Mouse (Mus musculus) CH12.LX (cell line): ENCODE measurements around the gene Krt17. TPM values are rescaled to one million over a fixed set of nuclear protein-coding genes. Genes with fewer than 3 reads are reported as not detected.

ENCODE experiments used
- DNase-seq: peaks from one replicate; pipeline ENCODE4 v3.0.0-alpha.2; 2013; ENCODE audit errors: extremely low read depth
- H3K27ac ChIP-seq: 2 replicates; pipeline ENCODE4 v1.5.1; 2012; ENCODE audit warnings: low read depth, mild to moderate bottlenecking, control low read depth, moderate library complexity; ENCODE audit not compliant: insufficient read depth
- H3K27me3 ChIP-seq: replicated peaks from 2 replicates; pipeline ENCODE3; 2012; ENCODE audit warnings: inconsistent platforms
- H3K36me3 ChIP-seq, 2 experiments: replicated peaks in 1 of 2; 2 replicates each; pipeline versions ENCODE3 to v1.6.1; 2012; ENCODE audit warnings: inconsistent platforms in 1 of 2, low read length in 1 of 2, mild to moderate bottlenecking in 1 of 2, mixed read lengths in 1 of 2, moderate library complexity in 1 of 2; ENCODE audit not compliant: control insufficient read depth in 1 of 2, insufficient read depth in 1 of 2
- H3K4me1 ChIP-seq, 2 experiments: 2 replicates each; pipeline ENCODE4 v1.6.1; 2012; ENCODE audit warnings: inconsistent platforms in 1 of 2, moderate library complexity in 1 of 2; ENCODE audit not compliant: insufficient read depth in 2 of 2, control insufficient read depth in 1 of 2
- H3K4me2 ChIP-seq: 2 replicates; pipeline ENCODE4 v1.6.1; 2012; ENCODE audit warnings: low read depth, mild to moderate bottlenecking, control low read depth; ENCODE audit not compliant: poor library complexity, insufficient read depth, severe bottlenecking
- H3K4me3 ChIP-seq, 3 experiments: fragments of 150-350 bp in 1 of 3; sonication (generic) in 1 of 3; replicated peaks in 1 of 3; 2 replicates each; pipeline versions ENCODE3 to v1.5.1; 2011 to 2012; ENCODE audit warnings: low read depth in 2 of 3, low read length in 2 of 3, mild to moderate bottlenecking in 2 of 3, moderate library complexity in 2 of 3, control low read depth in 1 of 3, improper control_type of control experiment in 1 of 3, inconsistent platforms in 1 of 3, mixed read lengths in 1 of 3; ENCODE audit not compliant: poor library complexity in 1 of 3
- H3K79me2 ChIP-seq: replicated peaks from 2 replicates; pipeline ENCODE4 v1.6.1; 2012; ENCODE audit warnings: mild to moderate bottlenecking, moderate library complexity; ENCODE audit not compliant: control insufficient read depth, poor library complexity, insufficient read depth, severe bottlenecking; ENCODE audit errors: extremely low read depth
- H3K9ac ChIP-seq: 2 replicates; pipeline ENCODE4 v1.6.1; 2012; ENCODE audit warnings: low read depth, mild to moderate bottlenecking, control low read depth, moderate library complexity; ENCODE audit not compliant: insufficient read depth
- H3K9me3 ChIP-seq: replicated peaks from 2 replicates; pipeline ENCODE3; 2012; ENCODE audit warnings: low read length, inconsistent platforms, mixed read lengths
- BHLHE40 ChIP-seq: IDR thresholded peaks from 2 replicates; pipeline ENCODE4 v1.6.1; 2011; ENCODE audit warnings: mild to moderate bottlenecking, low read depth, low read length, improper control_type of control experiment
- CHD2 ChIP-seq: IDR thresholded peaks from 2 replicates; pipeline ENCODE4 v1.6.1; 2011; ENCODE audit warnings: low read length, improper control_type of control experiment
- E2F4 ChIP-seq: IDR thresholded peaks from 2 replicates; pipeline ENCODE4 v1.6.1; 2011; ENCODE audit warnings: low read depth, low read length, improper control_type of control experiment; ENCODE audit not compliant: insufficient replicate concordance
- ELF1 ChIP-seq: IDR thresholded peaks from 2 replicates; pipeline ENCODE4 v1.6.1; 2014; ENCODE audit warnings: low read depth, mild to moderate bottlenecking, inconsistent platforms, low read length, improper control_type of control experiment
- HCFC1 ChIP-seq: IDR thresholded peaks from 2 replicates; pipeline ENCODE4 v1.6.1; 2012; ENCODE audit warnings: low read depth, mild to moderate bottlenecking, inconsistent platforms, low read length, improper control_type of control experiment
- IRF4 ChIP-seq: IDR thresholded peaks from 2 replicates; pipeline ENCODE4 v1.6.1; 2014; ENCODE audit warnings: low read depth, mild to moderate bottlenecking, inconsistent platforms, low read length, improper control_type of control experiment
- JUN ChIP-seq: IDR thresholded peaks from 2 replicates; pipeline ENCODE4 v1.6.1; 2011; ENCODE audit warnings: low read depth, mild to moderate bottlenecking, low read length, improper control_type of control experiment, moderate library complexity; ENCODE audit not compliant: insufficient read depth
- JUND ChIP-seq: conservative IDR thresholded peaks from 2 replicates; pipeline ENCODE4 v1.6.1; 2011; ENCODE audit warnings: low read depth, low read length, improper control_type of control experiment
- MAFK ChIP-seq: IDR thresholded peaks from 2 replicates; pipeline ENCODE4 v1.6.1; 2011; ENCODE audit warnings: low read length, improper control_type of control experiment; ENCODE audit not compliant: insufficient replicate concordance
- MAX ChIP-seq: IDR thresholded peaks from 2 replicates; pipeline ENCODE4 v1.6.1; 2011; ENCODE audit warnings: low read length, improper control_type of control experiment
- MAZ ChIP-seq: IDR thresholded peaks from 2 replicates; pipeline ENCODE4 v1.6.1; 2012; ENCODE audit warnings: low read depth, mild to moderate bottlenecking, inconsistent platforms, low read length, improper control_type of control experiment, moderate library complexity
- MEF2A ChIP-seq: IDR thresholded peaks from 2 replicates; pipeline ENCODE4 v1.6.1; 2014; ENCODE audit warnings: low read depth, mild to moderate bottlenecking, inconsistent platforms, low read length, improper control_type of control experiment, borderline replicate concordance
- MXI1 ChIP-seq: IDR thresholded peaks from 2 replicates; pipeline ENCODE4 v1.6.1; 2011; ENCODE audit warnings: mild to moderate bottlenecking, low read depth, low read length, improper control_type of control experiment
- NELFE ChIP-seq: IDR thresholded peaks from 2 replicates; pipeline ENCODE4 v1.6.1; 2011; ENCODE audit warnings: low read depth, low read length, improper control_type of control experiment
- NRF1 ChIP-seq: IDR thresholded peaks from 2 replicates; pipeline ENCODE4 v1.6.1; 2014; ENCODE audit warnings: low read depth, mild to moderate bottlenecking, inconsistent platforms, low read length, improper control_type of control experiment, moderate library complexity
- PAX5 ChIP-seq: IDR thresholded peaks from 2 replicates; pipeline ENCODE4 v1.6.1; 2012; ENCODE audit warnings: low read length, inconsistent platforms, mixed read lengths
- POLR2A ChIP-seq: IDR thresholded peaks from 2 replicates; pipeline ENCODE4 v1.6.1; 2011; ENCODE audit warnings: low read depth, mild to moderate bottlenecking, improper control_type of control experiment, low read length
- POLR2AphosphoS2 ChIP-seq: IDR thresholded peaks from 2 replicates; pipeline ENCODE4 v1.6.1; 2011; ENCODE audit warnings: low read depth, low read length, improper control_type of control experiment
- SIN3A ChIP-seq: IDR thresholded peaks from 2 replicates; pipeline ENCODE4 v1.6.1; 2012; ENCODE audit warnings: low read length, improper control_type of control experiment, inconsistent platforms
- USF2 ChIP-seq: conservative IDR thresholded peaks from 2 replicates; pipeline ENCODE4 v1.6.1; 2011; ENCODE audit warnings: low read depth, low read length, improper control_type of control experiment
- ZC3H11A ChIP-seq: IDR thresholded peaks from 2 replicates; pipeline ENCODE4 v1.6.1; 2012; ENCODE audit warnings: low read depth, mild to moderate bottlenecking, inconsistent platforms, low read length, improper control_type of control experiment
- ZNF384 ChIP-seq: IDR thresholded peaks from 2 replicates; pipeline ENCODE4 v1.6.1; 2012; ENCODE audit warnings: low read depth, low read length, improper control_type of control experiment, inconsistent platforms
- dilution Hi-C: fragments of 300-500 bp; cut with MboI; formaldehyde crosslinking; loops from 2 replicates; pipeline ENCODE4 v1.14.3; 2020; ENCODE audit warnings: low sequenced_read_pairs; ENCODE audit not compliant: extremely low pct_unique_long_range_greater_than_20kb, extremely low pct_ligation_motif_present
- in situ Hi-C: fragments of 300-500 bp; cut with MboI; formaldehyde crosslinking; loops from 3 replicates; pipeline ENCODE4 v1.14.3; 2019; ENCODE audit warnings: low sequenced_read_pairs, low pct_ligation_motif_present, low pct_unique_long_range_greater_than_20kb, mixed read lengths
- polyA plus RNA-seq: library from polyadenylated mRNA; unstranded; fragments of >175 nt; gene quantifications from 2 replicates; pipeline ENCODE4 v1.2.1, GENCODE M21; 2012; ENCODE audit warnings: low read depth; ENCODE audit not compliant: insufficient read length
- total RNA-seq, 2 experiments: library from RNA; depleted of rRNA; stranded (reverse); fragments of 300-350 nt in 1 of 2; fragments of >200 nt in 1 of 2; gene quantifications; 2 replicates each; pipeline ENCODE4 v1.2.3; 2012 to 2014

The Krt17 gene
- total and polyA plus RNA-seq, 3 experiments, result 0.76 TPM; not detected in 2

DNA sequence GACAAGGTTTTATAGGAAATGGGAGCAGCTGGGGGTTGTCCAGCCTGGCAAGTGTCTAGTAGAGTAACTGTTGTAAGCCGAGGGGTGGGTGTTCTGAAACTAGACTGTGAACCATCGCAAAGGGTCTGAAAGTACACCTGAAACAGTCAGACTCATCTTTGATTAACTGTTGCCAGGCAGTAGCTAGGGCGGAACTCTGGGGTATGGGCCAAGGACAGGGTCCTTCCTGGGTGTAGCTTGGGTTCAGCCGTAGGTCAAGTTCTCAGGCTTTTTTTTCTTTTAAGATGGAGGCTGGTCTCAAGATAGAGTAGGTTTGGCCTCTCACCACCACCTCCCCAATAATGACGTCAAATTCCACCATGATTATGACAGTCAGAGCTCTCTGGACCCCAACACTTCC is 47.1 kb upstream of the Krt17 start:
- no peaks in the 10 kb centered on the region for H3K79me2 ChIP-seq
- H3K27me3 ChIP-seq, result peaks cover 75% of the 10 kb centered on the region
- in situ Hi-C loops, result no loop called here
- H3K9me3 ChIP-seq, result peaks cover 3% of the 10 kb centered on the region
- no peak overlapping the region for H3K27ac ChIP-seq
- no peak for TF ChIP-seq USF2
- TF ChIP-seq MEF2A, result no peak
- TF ChIP-seq JUND, result no peak
- no peak for TF ChIP-seq E2F4
- no peak for TF ChIP-seq ZC3H11A
- no peak for TF ChIP-seq ELF1
- TF ChIP-seq CHD2, result no peak
- no peak for TF ChIP-seq BHLHE40
- TF ChIP-seq NRF1, result no peak
- TF ChIP-seq MXI1, result no peak
- TF ChIP-seq MAX, result no peak
- TF ChIP-seq ZNF384, result no peak
- TF ChIP-seq MAFK, result no peak
- no peak for TF ChIP-seq PAX5
- no peak for TF ChIP-seq HCFC1
- no peak for TF ChIP-seq MAZ
- no peak for TF ChIP-seq IRF4
- no peak for TF ChIP-seq NELFE
- TF ChIP-seq JUN, result no peak
- TF ChIP-seq, all 38 proteins: peak for 0
- Histone ChIP-seq H3K4me3 (no peak overlapping the region), H3K4me1 (0 out of 4 replicates have a peak, but pooled peaks cover 0 to 5% of the 10 kb centered on the region in 2 experiments), H3K9ac (no peak overlapping the region), H3K36me3 (no peaks in the 10 kb centered on the region), H3K4me2 (no peak overlapping the region)
- dilution Hi-C loops, result no loop called here
- no peak for DNase-seq

DNA sequence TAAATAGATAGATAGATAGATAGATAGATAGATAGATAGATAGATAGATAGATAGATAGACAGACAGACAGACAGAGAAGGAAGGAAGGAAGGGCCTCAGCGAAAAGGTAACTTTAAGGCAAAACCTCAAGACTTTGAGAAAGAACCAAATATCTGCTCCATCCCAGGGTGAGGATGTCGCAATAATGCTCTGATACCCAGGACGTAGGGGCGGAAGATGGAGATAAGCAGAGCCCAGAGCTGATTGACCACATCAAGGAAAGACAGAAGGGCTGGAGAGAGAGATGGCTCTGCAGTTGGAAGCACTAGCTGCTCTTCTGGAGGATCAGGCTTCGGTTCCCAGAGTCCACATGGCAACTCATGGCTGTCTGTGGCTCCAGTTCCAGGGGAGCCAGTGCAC is 40.5 kb upstream of the Krt17 start:
- dilution Hi-C loops, result no loop called here
- peaks cover 3% of the 10 kb centered on the region for H3K9me3 ChIP-seq
- no peaks in the 10 kb centered on the region for H3K79me2 ChIP-seq
- H3K27ac ChIP-seq, result no peak overlapping the region
- H3K4me2 ChIP-seq, result no peak overlapping the region
- peaks cover 65% of the 10 kb centered on the region for H3K27me3 ChIP-seq
- H3K4me1 ChIP-seq, result 0 out of 4 replicates have a peak, but pooled peaks cover 2 to 5% of the 10 kb centered on the region in 2 experiments
- no peak overlapping the region for H3K9ac ChIP-seq
- TF ChIP-seq ZNF384 (no peak), SIN3A (no peak), POLR2A (no peak), USF2 (no peak), POLR2AphosphoS2 (no peak)
- H3K36me3 ChIP-seq, result no peaks in the 10 kb centered on the region
- in situ Hi-C loops, result no loop called here
- DNase-seq, result no peak
- H3K4me3 ChIP-seq, result no peak overlapping the region
